ENCODE assay signal across 8 mouse cellular contexts in genomic region chr19:45081279-45081678, GRCm38 (mm10). TPM values are rescaled to one million over a fixed set of nuclear protein-coding genes. Genes with fewer than 3 reads are reported as not detected.
DNase-seq lines count a peak whose midpoint lies in the region; ATAC-seq lines count a peak whose summit lies in the region.

No protein-coding gene starts in this region.

- H3K4me1 ChIP-seq in forebrain, embryonic 15.5 days, result peaks cover 38% of the 10 kb centered on the region
- H3K4me1 ChIP-seq in hindbrain, embryonic 13.5 days (replicated peaks), result peaks cover 41% of the 10 kb centered on the region
- H3K4me1 ChIP-seq in limb, embryonic 11.5 days (ENCODE audit: control insufficient read depth, insufficient read depth, low read length), result peaks cover 28% of the 10 kb centered on the region
- H3K4me1 ChIP-seq in midbrain, embryonic 14.5 days (ENCODE audit: control insufficient read depth, insufficient read depth, low read length), result peaks cover 20% of the 10 kb centered on the region; the same call in 1 of the 2 replicates

- peak overlapping the region; percentile 30 for H3K4me3 ChIP-seq in forebrain, embryonic 15.5 days
- peak overlapping the region; percentile 28; the same call in 1 of the 2 replicates for H3K4me3 ChIP-seq in hindbrain, embryonic 13.5 days
- H3K4me3 ChIP-seq in limb, embryonic 11.5 days (ENCODE audit: low read depth, low read length), result no peak overlapping the region
- peak overlapping the region; percentile 23 for H3K4me3 ChIP-seq in midbrain, embryonic 14.5 days (replicated peaks; ENCODE audit: low read depth, low read length)

- H3K4me2 ChIP-seq in forebrain, embryonic 15.5 days (replicated peaks), result peak overlapping the region; percentile 49
- peak overlapping the region; percentile 56 for H3K4me2 ChIP-seq in hindbrain, embryonic 13.5 days
- peak overlapping the region; percentile 42; the same call in 1 of the 2 replicates for H3K4me2 ChIP-seq in limb, embryonic 11.5 days (ENCODE audit: low read depth, severe bottlenecking)
- H3K4me2 ChIP-seq in midbrain, embryonic 14.5 days (ENCODE audit: low read length), result peak overlapping the region; percentile 56

- H3K27ac ChIP-seq in forebrain, embryonic 15.5 days (replicated peaks), result no peak overlapping the region
- no peak overlapping the region for H3K27ac ChIP-seq in hindbrain, embryonic 13.5 days
- H3K27ac ChIP-seq in limb, embryonic 11.5 days (replicated peaks; ENCODE audit: low read depth, low read length), result no peak overlapping the region
- H3K27ac ChIP-seq in midbrain, embryonic 14.5 days (replicated peaks; ENCODE audit: low read depth, low read length), result no peak overlapping the region

- no peaks in the 10 kb centered on the region for H3K36me3 ChIP-seq in forebrain, embryonic 15.5 days
- H3K36me3 ChIP-seq in hindbrain, embryonic 13.5 days, result no peaks in the 10 kb centered on the region
- H3K36me3 ChIP-seq in limb, embryonic 11.5 days (ENCODE audit: control insufficient read depth, insufficient read depth, low read length), result no peaks in the 10 kb centered on the region
- H3K36me3 ChIP-seq in midbrain, embryonic 14.5 days (ENCODE audit: control insufficient read depth, insufficient read depth, low read length), result no peaks in the 10 kb centered on the region

- 3% methylated on average over 5 of the region's 5 CpGs for WGBS in forebrain, embryonic 15.5 days
- 2% methylated on average over 5 of the region's 5 CpGs for WGBS in hindbrain, embryonic 13.5 days
- WGBS in limb, embryonic 11.5 days, result 1% methylated on average over 5 of the region's 5 CpGs
- WGBS in midbrain, embryonic 14.5 days, result under 1% methylated on average over 5 of the region's 5 CpGs

- H3K9ac ChIP-seq in forebrain, embryonic 15.5 days (replicated peaks), result no peak overlapping the region
- no peak overlapping the region for H3K9ac ChIP-seq in hindbrain, embryonic 13.5 days
- no peak overlapping the region for H3K9ac ChIP-seq in limb, embryonic 11.5 days (ENCODE audit: low read length)
- H3K9ac ChIP-seq in midbrain, embryonic 14.5 days (replicated peaks; ENCODE audit: low read length), result no peak overlapping the region

- peak; percentile 74 for DNase-seq in cerebellum, adult 11 months
- peak; percentile 61 for DNase-seq in cerebellum, adult 11-12 months
- peak; percentile 90 for DNase-seq in limb, embryonic 11.5 days (ENCODE audit: low spot score)
- peak; percentile 85 for DNase-seq in midbrain, embryonic 14.5 days
- peak; percentile 67 to 90 for DNase-seq in spleen, postnatal 4 days (ENCODE audit: low spot score in 2 of 2)

- H3K27me3 ChIP-seq in forebrain, embryonic 15.5 days, result peaks cover 78% of the 10 kb centered on the region
- peaks cover 99% of the 10 kb centered on the region for H3K27me3 ChIP-seq in hindbrain, embryonic 13.5 days
- H3K27me3 ChIP-seq in limb, embryonic 11.5 days (ENCODE audit: control insufficient read depth, insufficient read depth, low read length), result peaks cover 50% of the 10 kb centered on the region
- peaks cover 47% of the 10 kb centered on the region for H3K27me3 ChIP-seq in midbrain, embryonic 14.5 days (ENCODE audit: control insufficient read depth, insufficient read depth, low read length)

- no peak for ATAC-seq in cerebellum, adult (ENCODE audit: insufficient number of reproducible peaks, low FRiP score, low TSS enrichment)
- ATAC-seq in forebrain, embryonic 15.5 days (replicated peaks), result no peak
- ATAC-seq in hindbrain, embryonic 13.5 days (ENCODE audit: low FRiP score), result no peak
- ATAC-seq in limb, embryonic 11.5 days (ENCODE audit: insufficient number of reproducible peaks, low FRiP score, low TSS enrichment, low read depth), result no peak
- ATAC-seq in midbrain, embryonic 14.5 days (ENCODE audit: low FRiP score, low TSS enrichment), result no peak

- H3K9me3 ChIP-seq in forebrain, embryonic 15.5 days, result no peaks in the 10 kb centered on the region
- no peaks in the 10 kb centered on the region for H3K9me3 ChIP-seq in hindbrain, embryonic 13.5 days
- no peaks in the 10 kb centered on the region for H3K9me3 ChIP-seq in limb, embryonic 11.5 days (ENCODE audit: control insufficient read depth, low read length)
- no peaks in the 10 kb centered on the region for H3K9me3 ChIP-seq in midbrain, embryonic 14.5 days (ENCODE audit: control insufficient read depth, low read length)

RNA-seq across cellular contexts. Expression of gene Kazald1, which starts 6.2 kb away (rescaled TPM):
- 0.70 and 0.73 TPM in 2 replicates for polyA plus RNA-seq in forebrain, embryonic 15.5 days (2015; fragmentation: Nextera tagmentation; extraction: Ambion mirVana)
- 4.7 and 6.3 TPM in 2 replicates for polyA plus RNA-seq in hindbrain, embryonic 13.5 days (2015; fragmentation: Nextera tagmentation; extraction: Ambion mirVana)
- 1.4 and 2.2 TPM in 2 replicates for polyA plus RNA-seq in limb, embryonic 11.5 days (2014; fragmentation: Nextera tagmentation; extraction: Ambion mirVana)
- 0.72 and 1.4 TPM in 2 replicates for polyA plus RNA-seq in midbrain, embryonic 14.5 days (2014; fragmentation: Nextera tagmentation; extraction: Ambion mirVana)

RNA-seq across cellular contexts. Expression of gene Sfxn3, which starts 34.0 kb away (rescaled TPM):
- 65.0 and 67.6 TPM in 2 replicates for polyA plus RNA-seq in forebrain, embryonic 15.5 days (2015; fragmentation: Nextera tagmentation; extraction: Ambion mirVana)
- polyA plus RNA-seq in hindbrain, embryonic 13.5 days (2015; fragmentation: Nextera tagmentation; extraction: Ambion mirVana), result 63.1 and 65.4 TPM in 2 replicates
- polyA plus RNA-seq in limb, embryonic 11.5 days (2014; fragmentation: Nextera tagmentation; extraction: Ambion mirVana), result 11.9 and 12.4 TPM in 2 replicates
- 71.1 and 72.7 TPM in 2 replicates for polyA plus RNA-seq in midbrain, embryonic 14.5 days (2014; fragmentation: Nextera tagmentation; extraction: Ambion mirVana)

RNA-seq across cellular contexts. Expression of gene Pdzd7, which starts 35.8 kb away (rescaled TPM):
- 1.7 and 2.2 TPM in 2 replicates for polyA plus RNA-seq in forebrain, embryonic 15.5 days (2015; fragmentation: Nextera tagmentation; extraction: Ambion mirVana)
- polyA plus RNA-seq in hindbrain, embryonic 13.5 days (2015; fragmentation: Nextera tagmentation; extraction: Ambion mirVana), result 1.4 and 1.5 TPM in 2 replicates
- 0.14 and 0.21 TPM in 2 replicates for polyA plus RNA-seq in limb, embryonic 11.5 days (2014; fragmentation: Nextera tagmentation; extraction: Ambion mirVana)
- polyA plus RNA-seq in midbrain, embryonic 14.5 days (2014; fragmentation: Nextera tagmentation; extraction: Ambion mirVana), result 2.4 and 2.8 TPM in 2 replicates
